ENCODE assay signal across 14 mouse cellular contexts in genomic region chr1:94671641-94672040, GRCm38 (mm10).
"Had no signal": no experiment of that assay in that cellular context is flagged by ENCODE, and none has a peak within 500 bp of the region (broad histone marks: within the 10 kb centered on the region; RNA-seq: fewer than 3 reads in every experiment).

No protein-coding gene starts in this region.

- H3K27me3 ChIP-seq: limb, embryonic 13.5 days; midbrain, embryonic 12.5 days; neural tube, embryonic 12.5 days had no signal

- H3K9ac ChIP-seq: limb, embryonic 13.5 days; liver, embryonic 14.5 days; midbrain, embryonic 12.5 days; neural tube, embryonic 12.5 days had no signal

- DNase-seq: kidney, adult 9 months; kidney, postnatal 36 days; left cerebral cortex, postnatal 4 days; lung, adult 18-20 months; retina, postnatal 1 day; right cerebral cortex, postnatal 4 days; spleen, adult 18-20 months; thymus, adult 2 months; thymus, postnatal 25 days had no signal

- H3K4me3 ChIP-seq: limb, embryonic 13.5 days; midbrain, embryonic 12.5 days; neural tube, embryonic 12.5 days had no signal

- H3K4me2 ChIP-seq: limb, embryonic 13.5 days; midbrain, embryonic 12.5 days; neural tube, embryonic 12.5 days had no signal

- H3K9me3 ChIP-seq: limb, embryonic 13.5 days; midbrain, embryonic 12.5 days; neural tube, embryonic 12.5 days had no signal

- H3K27ac ChIP-seq: kidney, postnatal 0 days; limb, embryonic 13.5 days; liver, embryonic 14.5 days; midbrain, embryonic 12.5 days; neural tube, embryonic 12.5 days had no signal

- H3K36me3 ChIP-seq: limb, embryonic 13.5 days; midbrain, embryonic 12.5 days; neural tube, embryonic 12.5 days had no signal

- H3K4me1 ChIP-seq: limb, embryonic 13.5 days; midbrain, embryonic 12.5 days; neural tube, embryonic 12.5 days had no signal
